Mouse (Mus musculus) bone marrow macrophage, adult 2 months (primary cell): ENCODE results near the gene Ipp.

Experiments
- CTCF ChIP-seq: IDR thresholded peaks from 2 replicates; pipeline ENCODE4 v1.5.1; 2012; ENCODE audit warnings: low read depth, mild to moderate bottlenecking, low read length, moderate library complexity
- POLR2A ChIP-seq: IDR thresholded peaks from 2 replicates; pipeline ENCODE4 v1.6.1; 2012; ENCODE audit warnings: mild to moderate bottlenecking, low read depth, low read length, borderline replicate concordance

DNA sequence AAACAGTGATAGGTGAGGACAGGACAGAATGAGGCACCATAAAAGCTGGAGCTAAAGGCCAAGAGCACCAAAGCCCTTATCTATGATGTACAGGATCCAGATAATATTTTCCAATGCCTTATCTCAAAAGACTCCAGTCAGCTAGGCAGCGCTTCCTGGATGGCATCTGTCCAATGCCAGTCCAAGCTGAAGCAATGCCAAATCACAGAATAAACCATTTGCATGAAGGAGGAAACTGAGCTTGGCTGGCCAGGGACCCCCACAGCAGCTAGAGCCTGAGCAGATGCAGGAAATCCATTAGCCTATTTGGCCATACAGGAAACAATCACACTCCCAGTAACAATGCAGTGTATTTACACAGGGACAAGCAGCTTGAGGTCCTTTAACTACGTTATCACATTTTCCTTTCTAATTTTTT is 16.2 kb upstream of the Ipp start:
- TF ChIP-seq POLR2A: no peak
- TF ChIP-seq CTCF: no peak
